ENCODE assay signal across 8 mouse cellular contexts in genomic region chr7:73617910-73618757, GRCm38 (mm10).
DNase-seq lines count a peak whose midpoint lies in the region; ATAC-seq lines count a peak whose summit lies in the region.

No protein-coding gene starts in this region.

- H3K9me3 ChIP-seq in megakaryocyte, embryonic 14.5 days: no peaks in the 10 kb centered on the region

- DNase-seq in adrenal gland, adult (ENCODE audit: inconsistent age in 2 of 2, low spot score in 1 of 2): peak; percentile 99 to 100
- DNase-seq in embryo, embryonic 10 days (ENCODE audit: low spot score): peak; percentile 97
- peak; percentile 100 for DNase-seq in gastrocnemius, postnatal 10 days
- DNase-seq in left cerebral cortex, adult 9 months (ENCODE audit: low spot score in 2 of 2): peak; percentile 94 to 99
- DNase-seq in right cerebral cortex, adult 2 months (ENCODE audit: low spot score in 2 of 2): peak; percentile 97 to 99
- DNase-seq in urinary bladder, postnatal 10 days (ENCODE audit: low spot score): peak; percentile 97

- peaks cover 49% of the 10 kb centered on the region for H3K4me1 ChIP-seq in megakaryocyte, embryonic 14.5 days

- no peaks in the 10 kb centered on the region for H3K27me3 ChIP-seq in megakaryocyte, embryonic 14.5 days (replicated peaks)

- H3K4me3 ChIP-seq in megakaryocyte, embryonic 14.5 days (replicated peaks): peak overlapping the region; percentile 96

- peak; percentile 85 for ATAC-seq in inflammation-experienced regulatory T-cells, adult 6 months

- H3K36me3 ChIP-seq in megakaryocyte, embryonic 14.5 days (replicated peaks; ENCODE audit: low read length): no peaks in the 10 kb centered on the region

Comparison
In these comparisons a context has a peak if more than half of its experiments do, and no peak if none do; other contexts are left out.
1. Peak in every context shown above with its lines: DNase-seq, ATAC-seq and H3K4me3 ChIP-seq.